Mouse (Mus musculus): ENCODE results near the gene Ppp3ca. TPM values are rescaled to one million over a fixed set of nuclear protein-coding genes. Genes with fewer than 3 reads are reported as not detected.

Gene Ppp3ca
- total and polyA plus RNA-seq, 2 experiments from 2014 or later: 159 to 184 TPM

- no peak for TF ChIP-seq CTCF (IDR thresholded peaks at IDR 0.05)
- ATAC-seq (ENCODE audit: low FRiP score) (no peak), DNase-seq (ENCODE audit: low spot score) (no peak)
- Histone ChIP-seq H3K36me3 (ENCODE audit: insufficient read depth, low read length) (no peaks in the 10 kb centered on the region), H3K9ac (replicated peaks; ENCODE audit: low read length, poor library complexity, severe bottlenecking) (no peak overlapping the region), H3K4me3 (ENCODE audit: low read depth, low read length) (no peak overlapping the region), H3K27me3 (ENCODE audit: insufficient read depth, low read length) (no peaks in the 10 kb centered on the region), H3K9me3 (ENCODE audit: low read length) (no peaks in the 10 kb centered on the region), H3K4me1 (ENCODE audit: insufficient read depth, low read length) (no peaks in the 10 kb centered on the region), H3K4me2 (ENCODE audit: low read depth, low read length, poor library complexity, severe bottlenecking) (no peak overlapping the region), H3K27ac (ENCODE audit: low read depth, low read length) (no peak overlapping the region)
- WGBS: 77% methylated on average over 3 of the region's 3 CpGs
Observed at GRCm38 (mm10) chr3:136986096-136986881, 316.4 kb downstream of the Ppp3ca start.

Small RNA genes within 50 kb of the gene (microRNA-seq; reads per million reads assigned to microRNA genes)
- not detected for gene Gm44327 (ENCODE audit: borderline number of aligned reads)

All from midbrain, postnatal 0 days (tissue).